Mouse (Mus musculus) ES-Bruce4 (cell line): ENCODE measurements around the gene Mgat5.

Experiments
- CTCF ChIP-seq: IDR thresholded peaks from one replicate; pipeline ENCODE4 v1.8.1; 2011; ENCODE audit warnings: low read depth, low read length
- EP300 ChIP-seq: IDR thresholded peaks from 2 replicates; pipeline ENCODE4 v1.6.1; 2011; ENCODE audit warnings: low read depth, low read length; ENCODE audit not compliant: insufficient read depth
- POLR2A ChIP-seq: IDR thresholded peaks from one replicate; pipeline ENCODE4 v1.8.1; 2011; ENCODE audit warnings: low read length; ENCODE audit not compliant: insufficient read depth

- TF ChIP-seq CTCF (no peak), POLR2A (no peak), EP300 (no peak)
These were observed 215.6 kb downstream of the Mgat5 start for GRCm38 (mm10) chr1:127420383-127420782.
